Mouse (Mus musculus) lung, postnatal 10 days (tissue): Measurements from ENCODE around the gene Crygf.
"Not testable (repeated sequence)": the region's sequence is repeated elsewhere in the genome, so short reads cannot be mapped to it uniquely, and the experiment has no call there.

ENCODE experiments used
- DNase-seq: peaks from one replicate; pipeline ENCODE4 v3.0.0; 2021

Crygf gene

DNA sequence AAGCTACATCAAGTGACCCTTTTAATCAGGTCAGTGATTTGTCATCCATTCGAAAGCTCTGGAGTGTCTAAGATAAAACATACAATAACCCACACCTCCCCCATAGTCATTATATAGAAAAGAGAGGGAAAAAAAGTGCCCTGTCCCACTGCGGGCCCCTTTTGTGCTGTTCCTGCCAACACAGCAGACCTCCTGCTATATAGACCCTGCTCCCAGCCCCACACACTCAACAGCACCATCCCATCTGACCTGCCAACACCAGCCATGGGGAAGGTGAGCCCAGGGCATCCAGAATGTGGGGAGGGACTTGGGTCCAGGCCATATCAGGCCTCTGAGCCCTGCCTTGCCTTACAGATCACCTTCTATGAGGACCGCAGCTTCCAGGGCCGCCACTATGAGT lies at the start of gene Crygf:
TSS of gene Crygf (plus strand) at position 227 of the 400 bp plus-strand sequence.
- no peak for DNase-seq

DNA sequence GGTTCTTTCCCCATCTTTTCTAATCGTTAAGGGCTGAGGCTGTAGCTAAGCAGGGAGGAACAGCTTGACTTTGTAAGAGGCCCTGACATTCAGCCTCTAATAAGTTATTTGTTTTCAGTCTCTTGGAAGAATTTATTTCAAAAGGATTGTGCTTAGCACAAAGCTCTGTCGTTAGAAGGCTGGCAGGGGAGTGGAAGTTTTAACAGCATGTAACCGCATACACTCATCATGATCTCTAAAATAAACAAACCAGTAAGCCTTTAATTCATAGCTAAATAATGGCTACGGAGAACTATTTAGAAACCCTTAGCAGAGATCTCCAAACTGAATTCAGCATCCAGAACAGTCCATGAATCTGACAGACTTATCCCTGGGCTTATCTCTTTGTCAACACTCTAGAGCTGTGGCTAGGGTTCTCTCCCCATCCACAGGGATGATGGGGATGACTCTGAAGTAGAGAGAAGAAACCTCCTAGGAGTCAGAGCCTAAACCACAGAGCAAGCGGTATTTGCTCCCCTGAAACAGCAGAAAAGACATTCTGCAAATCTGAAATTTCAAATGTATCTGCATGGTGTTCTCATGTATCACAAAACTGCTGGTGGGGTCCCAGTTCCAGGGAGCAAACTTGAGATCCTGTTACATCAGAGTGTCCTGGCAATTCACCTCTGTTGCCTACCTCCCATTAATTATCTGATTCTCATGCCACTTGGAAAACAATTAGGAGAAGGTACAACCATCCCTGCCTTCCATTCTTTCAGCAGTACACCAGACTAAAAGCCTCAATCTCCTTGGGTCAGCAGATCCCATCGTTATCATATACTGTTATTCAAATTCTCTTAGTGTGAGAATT lies 734 bp upstream of the Crygf start:
- DNase-seq, result no peak

DNA sequence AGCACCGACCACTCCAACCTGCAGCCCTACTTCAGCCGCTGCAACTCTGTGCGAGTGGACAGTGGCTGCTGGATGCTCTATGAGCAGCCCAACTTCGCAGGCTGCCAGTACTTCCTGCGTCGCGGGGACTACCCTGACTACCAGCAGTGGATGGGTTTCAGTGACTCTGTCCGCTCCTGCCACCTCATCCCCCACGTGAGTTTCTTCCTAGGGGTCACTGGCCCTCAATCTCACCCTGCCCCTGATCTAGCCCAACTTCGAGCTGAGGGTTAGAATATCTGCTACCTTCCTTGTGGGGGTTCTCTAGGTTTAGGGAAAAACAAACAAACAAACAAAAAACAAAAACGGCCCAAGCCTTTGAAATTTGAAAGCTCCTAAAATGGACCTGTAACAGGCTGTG lies 376 bp downstream of the Crygf start:
- DNase-seq, result not testable (repeated sequence)

DNA sequence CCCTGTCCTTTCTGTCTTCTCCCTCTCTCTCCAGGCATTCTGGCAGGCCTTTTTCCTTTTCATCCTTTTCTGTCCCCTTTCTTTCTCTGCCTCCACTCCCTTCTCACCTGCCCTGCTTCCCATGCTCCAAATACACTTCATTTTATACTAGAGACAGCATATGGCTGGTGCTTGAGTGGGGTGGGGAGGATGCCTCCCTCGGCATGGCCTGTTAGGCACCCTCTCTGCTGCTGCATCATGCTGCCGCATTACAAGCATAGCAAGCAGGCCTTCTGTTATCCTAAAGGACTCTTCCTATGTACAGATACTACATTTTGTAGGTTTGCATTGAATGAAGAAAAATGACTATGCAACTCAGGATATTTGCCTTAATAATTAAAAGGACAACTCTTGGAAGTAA lies 3.7 kb downstream of the Crygf start:
- no peak for DNase-seq

DNA sequence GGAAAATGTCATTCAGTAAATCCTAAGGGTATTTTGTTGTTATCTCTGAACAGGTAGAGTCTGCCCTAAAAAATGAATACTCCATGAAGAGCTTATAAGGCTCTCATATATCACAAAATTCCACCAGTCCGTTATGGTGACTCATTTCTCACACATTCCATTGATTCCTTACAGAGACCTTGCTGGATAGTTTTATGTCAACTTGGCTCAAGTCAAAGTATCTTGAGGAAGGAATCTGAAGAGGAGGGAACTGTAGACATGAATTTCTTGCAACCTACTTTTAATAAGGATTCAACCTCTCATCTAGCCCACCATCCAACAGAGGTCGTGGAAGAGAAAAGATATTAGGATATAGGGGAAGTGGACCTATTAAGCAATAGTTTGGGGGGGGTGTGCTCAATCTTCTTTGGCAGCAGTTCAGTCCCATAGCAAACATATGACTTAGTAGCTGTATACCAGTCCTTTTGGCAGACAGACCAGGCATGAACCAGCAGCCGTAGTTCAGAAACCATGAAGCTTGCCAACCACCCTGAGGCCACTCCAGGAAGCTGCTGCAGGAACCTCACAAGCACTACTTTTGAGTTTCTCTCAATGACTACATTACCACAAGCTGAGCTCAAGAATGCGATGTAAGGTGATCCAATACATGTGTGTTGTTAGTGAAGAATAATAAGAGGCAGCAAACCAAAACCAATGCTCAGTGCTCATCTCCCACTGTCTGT lies 5.9 kb downstream of the Crygf start:
- no peak for DNase-seq
